Mouse (Mus musculus) stomach, embryonic 15.5 days (tissue): ENCODE measurements at regions not wholly inside any gene's neighbourhood (a gene's known extent, or its start where the extent isn't known, plus 50 kb on each side); places are given as distances from the start of the nearest gene placed in this dataset.
"Not testable (repeated sequence)": the region's sequence is repeated elsewhere in the genome, so short reads cannot be mapped to it uniquely, and the experiment has no call there.

Experiments
- ATAC-seq: fragments of 200-750 bp; cut with Nextera tagmentation; 2 replicates; pipeline ENCODE4 v1.8.0; 2017; ENCODE audit warnings: low read depth, moderate number of reproducible peaks, moderate TSS enrichment; ENCODE audit not compliant: insufficient read depth, low FRiP score
- H3K27ac ChIP-seq: fragments of 300-500 bp; sonication (generic); 2 replicates; pipeline ENCODE4 v1.5.1; 2015; ENCODE audit warnings: mild to moderate bottlenecking, inconsistent platforms
- H3K27me3 ChIP-seq: fragments of 300-500 bp; sonication (generic); replicated peaks from 2 replicates; pipeline ENCODE4 v1.6.1; 2015; ENCODE audit warnings: inconsistent platforms
- H3K36me3 ChIP-seq: fragments of 300-500 bp; sonication (generic); 2 replicates; pipeline ENCODE4 v1.6.1; 2015; ENCODE audit warnings: inconsistent platforms
- H3K4me1 ChIP-seq: fragments of 300-500 bp; sonication (generic); 2 replicates; pipeline ENCODE4 v1.6.1; 2015; ENCODE audit warnings: inconsistent platforms
- H3K4me2 ChIP-seq: fragments of 300-500 bp; sonication (generic); 2 replicates; pipeline ENCODE4 v1.6.1; 2015; ENCODE audit warnings: mild to moderate bottlenecking, inconsistent platforms
- H3K4me3 ChIP-seq: fragments of 300-500 bp; sonication (generic); replicated peaks from 2 replicates; pipeline ENCODE4 v1.5.1; 2015; ENCODE audit warnings: inconsistent platforms
- H3K9ac ChIP-seq: fragments of 300-500 bp; sonication (generic); 2 replicates; pipeline ENCODE4 v1.6.1; 2015; ENCODE audit warnings: inconsistent platforms
- H3K9me3 ChIP-seq: fragments of 300-500 bp; sonication (generic); 2 replicates; pipeline ENCODE4 v1.6.1; 2016; ENCODE audit warnings: inconsistent platforms
- WGBS: fragments of 180-500 bp; shearing (Covaris S2); methylation state at CpG from one replicate; pipeline ENCODE4 v1.1.7; 2015; 5-methylcytosine and 5-hydroxymethylcytosine counted together

GRCm38 (mm10) chr13:70096430-70097301 lies 294.5 kb downstream of the Med10 start:
- Histone ChIP-seq H3K4me1 (no peaks in the 10 kb centered on the region), H3K9ac (no peak overlapping the region), H3K27ac (no peak overlapping the region), H3K27me3 (no peaks in the 10 kb centered on the region), H3K36me3 (no peaks in the 10 kb centered on the region), H3K4me2 (no peak overlapping the region), H3K9me3 (no peaks in the 10 kb centered on the region), H3K4me3 (no peak overlapping the region)
- ATAC-seq, result no peak
- 65% methylated on average over 7 of the region's 7 CpGs for WGBS

- not testable (repeated sequence) for H3K36me3 ChIP-seq, H3K9ac ChIP-seq, H3K4me1 ChIP-seq, ATAC-seq, H3K9me3 ChIP-seq, H3K27ac ChIP-seq, H3K27me3 ChIP-seq, H3K4me2 ChIP-seq, H3K4me3 ChIP-seq
- 69% methylated on average over 1 of the region's 1 CpGs for WGBS
Observed at GRCm38 (mm10) chr13:70100091-70100490, 297.9 kb downstream of the Med10 start.

GRCm38 (mm10) chr13:70103021-70103420 lies 300.8 kb downstream of the Med10 start:
- 78% methylated on average over 7 of the region's 7 CpGs for WGBS
- Histone ChIP-seq H3K27ac (no peak overlapping the region), H3K4me2 (no peak overlapping the region), H3K4me3 (no peak overlapping the region), H3K4me1 (no peaks in the 10 kb centered on the region), H3K27me3 (no peaks in the 10 kb centered on the region), H3K9me3 (no peaks in the 10 kb centered on the region), H3K36me3 (no peaks in the 10 kb centered on the region), H3K9ac (no peak overlapping the region)
- no peak for ATAC-seq

GRCm38 (mm10) chr13:70103491-70103890 lies 301.3 kb downstream of the Med10 start:
- not testable (repeated sequence) for H3K36me3 ChIP-seq, H3K27ac ChIP-seq, H3K9ac ChIP-seq, H3K4me2 ChIP-seq, H3K4me3 ChIP-seq, H3K4me1 ChIP-seq, ATAC-seq, H3K27me3 ChIP-seq, H3K9me3 ChIP-seq
- WGBS, result 75% methylated on average over 10 of the region's 10 CpGs

- Histone ChIP-seq H3K9ac (no peak overlapping the region), H3K4me1 (no peaks in the 10 kb centered on the region), H3K9me3 (no peaks in the 10 kb centered on the region), H3K27ac (no peak overlapping the region), H3K4me3 (no peak overlapping the region), H3K4me2 (no peak overlapping the region), H3K27me3 (no peaks in the 10 kb centered on the region), H3K36me3 (no peaks in the 10 kb centered on the region)
- no peak for ATAC-seq
- WGBS, result 90% methylated on average over 4 of the region's 4 CpGs
Observed at GRCm38 (mm10) chr13:70103903-70104302, 301.7 kb downstream of the Med10 start.

- ATAC-seq, result no peak
- H3K36me3 ChIP-seq, result no peaks in the 10 kb centered on the region
- WGBS, result 84% methylated on average over 9 of the region's 9 CpGs
Observed at GRCm38 (mm10) chr13:70115576-70115975, 313.4 kb downstream of the Med10 start.

GRCm38 (mm10) chr13:70124860-70125545 lies 322.8 kb downstream of the Med10 start:
- Histone ChIP-seq H3K4me3 (no peak overlapping the region), H3K4me1 (no peaks in the 10 kb centered on the region), H3K9ac (no peak overlapping the region), H3K36me3 (no peaks in the 10 kb centered on the region), H3K27me3 (no peaks in the 10 kb centered on the region), H3K27ac (no peak overlapping the region), H3K4me2 (no peak overlapping the region), H3K9me3 (no peaks in the 10 kb centered on the region)
- no peak for ATAC-seq
- WGBS, result 42% methylated on average over 9 of the region's 9 CpGs

More at GRCm38 (mm10) chr13:70115576-70115975, 313.4 kb downstream of the Med10 start:
- Histone ChIP-seq H3K4me1 (no peaks in the 10 kb centered on the region), H3K9me3 (no peaks in the 10 kb centered on the region), H3K4me2 (no peak overlapping the region), H3K27ac (no peak overlapping the region), H3K27me3 (no peaks in the 10 kb centered on the region), H3K4me3 (no peak overlapping the region), H3K9ac (no peak overlapping the region)

GRCm38 (mm10) chr13:70127310-70127709 lies 325.1 kb downstream of the Med10 start:
- no peaks in the 10 kb centered on the region for H3K4me1 ChIP-seq
- no peak overlapping the region for H3K4me3 ChIP-seq
- H3K4me2 ChIP-seq, result no peak overlapping the region
- no peak overlapping the region for H3K27ac ChIP-seq
- 72% methylated on average over 4 of the region's 4 CpGs for WGBS
- no peak for ATAC-seq
- no peak overlapping the region for H3K9ac ChIP-seq
- no peaks in the 10 kb centered on the region for H3K9me3 ChIP-seq
- H3K27me3 ChIP-seq, result no peaks in the 10 kb centered on the region
- no peaks in the 10 kb centered on the region for H3K36me3 ChIP-seq

GRCm38 (mm10) chr13:70134544-70134943 lies 332.3 kb downstream of the Med10 start:
- H3K27ac ChIP-seq, result no peak overlapping the region
- 89% methylated on average over 8 of the region's 8 CpGs for WGBS
- no peak overlapping the region for H3K9ac ChIP-seq
- no peaks in the 10 kb centered on the region for H3K4me1 ChIP-seq
- no peak overlapping the region for H3K4me2 ChIP-seq
- no peak for ATAC-seq
- H3K4me3 ChIP-seq, result no peak overlapping the region
- no peaks in the 10 kb centered on the region for H3K27me3 ChIP-seq
- no peaks in the 10 kb centered on the region for H3K9me3 ChIP-seq
- no peaks in the 10 kb centered on the region for H3K36me3 ChIP-seq

GRCm38 (mm10) chr13:70136209-70136608 lies 334.0 kb downstream of the Med10 start:
- no peaks in the 10 kb centered on the region for H3K4me1 ChIP-seq
- H3K27me3 ChIP-seq, result no peaks in the 10 kb centered on the region
- H3K27ac ChIP-seq, result no peak overlapping the region
- no peak overlapping the region for H3K4me2 ChIP-seq
- H3K36me3 ChIP-seq, result no peaks in the 10 kb centered on the region
- no peak for ATAC-seq
- H3K9me3 ChIP-seq, result no peaks in the 10 kb centered on the region
- no peak overlapping the region for H3K9ac ChIP-seq
- no peak overlapping the region for H3K4me3 ChIP-seq
- WGBS, result 64% methylated on average over 1 of the region's 1 CpGs

- Histone ChIP-seq H3K27ac (no peak overlapping the region), H3K9me3 (no peaks in the 10 kb centered on the region), H3K36me3 (no peaks in the 10 kb centered on the region), H3K4me1 (no peaks in the 10 kb centered on the region), H3K4me3 (no peak overlapping the region), H3K9ac (no peak overlapping the region), H3K4me2 (no peak overlapping the region), H3K27me3 (no peaks in the 10 kb centered on the region)
- WGBS, result 72% methylated on average over 4 of the region's 4 CpGs
- no peak for ATAC-seq
Observed at GRCm38 (mm10) chr13:70144461-70144860, 342.3 kb downstream of the Med10 start.

GRCm38 (mm10) chr13:70145466-70145865 lies 343.3 kb downstream of the Med10 start:
- Histone ChIP-seq H3K27me3 (0 out of 2 replicates have a peak, but pooled peaks cover 3% of the 10 kb centered on the region), H3K36me3 (no peaks in the 10 kb centered on the region), H3K4me2 (no peak overlapping the region), H3K9me3 (no peaks in the 10 kb centered on the region), H3K9ac (no peak overlapping the region), H3K4me3 (no peak overlapping the region), H3K27ac (no peak overlapping the region), H3K4me1 (no peaks in the 10 kb centered on the region)
- ATAC-seq, result no peak
- WGBS, result 61% methylated on average over 6 of the region's 6 CpGs
